Mouse (Mus musculus): ENCODE results near the gene Igfbp1. TPM values are rescaled to one million over a fixed set of nuclear protein-coding genes. Genes with fewer than 3 reads are reported as not detected.

The Igfbp1 gene
- total RNA-seq (2022), result not detected

DNA sequence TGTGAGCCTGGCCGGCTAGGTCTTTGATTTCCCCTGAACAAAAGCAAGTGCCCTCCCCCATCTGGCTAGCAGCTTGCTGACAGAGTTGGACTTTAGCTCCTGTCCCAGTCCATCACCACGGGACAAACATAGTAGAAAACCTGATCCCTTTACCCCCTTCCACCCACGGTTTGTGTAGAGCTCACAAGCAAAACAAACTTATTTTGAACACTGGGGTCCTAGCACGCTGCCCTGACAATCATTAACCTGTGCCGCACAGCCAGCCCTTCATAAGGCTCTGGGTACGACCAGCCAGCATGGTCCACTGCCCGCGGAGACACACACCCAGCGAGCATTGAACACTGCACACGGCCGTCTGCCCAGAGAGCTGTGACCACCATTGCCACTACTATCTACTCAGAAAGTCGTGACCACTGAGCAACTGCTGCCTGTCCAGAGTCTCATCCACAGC is at the start of gene Igfbp1:
Gene Igfbp1, plus strand, starts transcription at position 292 of the 451 bp plus-strand sequence.
- no peak for DNase-seq

GRCm38 (mm10) chr11:7147945-7148344 is 49.6 kb upstream of the Igfbp1 start:
- no peak for DNase-seq

- no peak for DNase-seq
Observed at GRCm38 (mm10) chr11:7149471-7149870, 48.1 kb upstream of the Igfbp1 start.

GRCm38 (mm10) chr11:7150511-7150910 is 47.1 kb upstream of the Igfbp1 start:
- no peak for DNase-seq

- no peak for DNase-seq
Observed at GRCm38 (mm10) chr11:7152371-7152770, 45.2 kb upstream of the Igfbp1 start.

DNA sequence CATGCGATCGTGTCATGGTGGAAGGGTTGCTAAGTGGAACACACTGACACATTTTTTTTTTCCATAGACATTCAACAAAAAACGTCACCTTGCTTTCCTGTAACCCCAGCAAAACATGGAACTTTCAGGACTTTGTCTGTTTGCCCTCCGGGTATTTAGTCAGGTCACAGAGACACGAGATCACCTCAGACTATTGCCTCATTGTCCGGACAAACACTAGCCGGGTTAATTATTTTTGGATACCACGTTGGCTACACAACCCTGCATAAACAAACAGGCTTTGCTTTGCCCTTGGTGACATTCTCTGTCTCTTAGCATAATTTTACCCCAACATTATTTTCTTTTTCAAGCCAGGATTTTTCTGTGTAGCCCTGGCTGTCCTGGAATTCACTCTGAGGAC is 44.5 kb upstream of the Igfbp1 start:
- DNase-seq, result no peak

- no peak for DNase-seq
Observed at GRCm38 (mm10) chr11:7156427-7156826, 41.2 kb upstream of the Igfbp1 start.

- no peak for DNase-seq
Observed at GRCm38 (mm10) chr11:7158196-7158595, 39.4 kb upstream of the Igfbp1 start.

GRCm38 (mm10) chr11:7160146-7160545 is 37.4 kb upstream of the Igfbp1 start:
- DNase-seq, result no peak

GRCm38 (mm10) chr11:7160637-7161101 is 36.9 kb upstream of the Igfbp1 start:
- no peak for DNase-seq

GRCm38 (mm10) chr11:7161502-7162174 is 35.9 kb upstream of the Igfbp1 start:
- DNase-seq, result no peak

- no peak for DNase-seq
Observed at GRCm38 (mm10) chr11:7164416-7164815, 33.2 kb upstream of the Igfbp1 start.

- no peak for DNase-seq
Observed at GRCm38 (mm10) chr11:7169645-7170044, 27.9 kb upstream of the Igfbp1 start.

- DNase-seq, result no peak
Observed at GRCm38 (mm10) chr11:7173664-7174063, 23.9 kb upstream of the Igfbp1 start.

DNA sequence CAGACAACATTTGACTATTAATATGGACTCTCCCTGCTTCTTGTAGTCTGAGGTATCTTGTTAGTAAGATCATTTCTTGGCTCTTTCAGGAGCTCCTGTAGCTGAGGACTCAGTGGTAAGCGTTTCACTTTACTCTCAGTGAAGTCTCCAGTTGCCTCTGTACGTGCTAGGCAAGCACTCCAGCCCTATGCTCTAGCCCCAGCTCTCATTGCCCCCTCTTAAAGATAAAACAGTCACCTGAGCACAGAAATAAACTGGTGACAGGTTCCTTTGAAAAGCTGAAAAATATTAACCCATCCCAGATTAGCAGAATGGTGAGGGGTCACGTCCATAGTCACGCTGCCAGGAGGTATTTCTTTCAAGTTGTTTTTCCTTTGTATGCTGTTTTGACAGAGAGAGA is 18.9 kb upstream of the Igfbp1 start:
- no peak for DNase-seq

DNA sequence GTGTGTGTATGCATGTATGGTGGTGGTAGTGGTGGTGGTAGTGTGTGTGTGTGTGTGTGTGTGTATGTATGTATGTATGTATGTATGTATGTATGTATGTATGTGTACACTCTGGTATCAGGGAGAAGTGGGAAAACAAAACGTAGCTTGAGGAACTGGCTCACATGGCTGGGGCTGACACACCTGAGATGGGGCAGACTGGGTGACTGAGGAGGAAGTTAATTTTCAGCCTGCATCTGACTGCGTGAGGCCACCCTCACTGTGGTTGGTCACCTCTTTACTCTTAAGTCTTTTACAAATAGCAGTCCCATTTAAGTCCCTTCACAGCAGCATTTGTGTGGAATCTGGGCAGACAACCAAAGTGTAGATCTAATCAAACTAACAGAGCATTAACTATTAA is 18.3 kb upstream of the Igfbp1 start:
- no peak for DNase-seq

- DNase-seq, result no peak
Observed at GRCm38 (mm10) chr11:7182409-7183042, 15.1 kb upstream of the Igfbp1 start.

DNA sequence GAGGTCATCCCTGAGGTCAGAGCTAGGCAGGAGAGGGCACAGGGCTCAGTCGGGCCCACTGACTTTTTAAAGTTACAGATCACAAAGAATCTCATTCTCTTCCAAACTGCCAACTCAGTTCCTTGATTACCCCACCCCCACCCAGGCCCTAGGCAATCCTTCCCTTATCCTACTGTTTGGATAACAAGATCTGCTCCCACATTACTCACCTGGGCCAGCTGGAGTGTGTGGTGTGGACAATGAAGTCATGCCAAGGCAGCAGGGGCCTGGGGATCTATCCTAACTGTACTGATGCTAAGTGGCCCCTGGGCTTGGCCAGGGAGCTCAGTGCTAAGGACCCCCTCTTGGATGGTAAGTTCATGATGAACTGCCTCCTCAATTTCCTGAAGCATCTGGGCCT is 13.2 kb upstream of the Igfbp1 start:
- DNase-seq, result no peak

- DNase-seq, result no peak
Observed at GRCm38 (mm10) chr11:7187472-7187871, 10.1 kb upstream of the Igfbp1 start.

DNA sequence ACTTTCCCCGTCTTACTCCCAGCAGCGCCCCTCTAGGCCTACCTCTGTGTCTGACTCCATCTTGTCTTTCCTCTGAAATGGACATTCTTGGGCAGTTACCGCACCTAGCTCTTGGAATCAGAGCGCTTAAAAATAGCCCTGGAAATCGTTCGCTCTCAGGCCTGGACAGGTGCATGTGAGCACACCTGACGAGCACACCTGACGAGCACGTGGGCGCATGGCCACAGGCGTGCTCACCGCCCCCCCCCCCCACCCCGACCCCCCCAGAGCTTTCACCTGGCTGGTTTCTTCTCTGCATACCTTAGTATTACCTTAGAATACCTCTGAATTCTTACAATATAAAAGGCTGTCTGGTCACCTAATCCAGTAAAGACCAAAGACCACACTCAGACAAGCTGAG is 9.1 kb upstream of the Igfbp1 start, which contains the start of gene Gm11985:
Gene Gm11985, minus strand, starts transcription at position 101 of the 400 bp plus-strand sequence.
- no peak for DNase-seq

DNA sequence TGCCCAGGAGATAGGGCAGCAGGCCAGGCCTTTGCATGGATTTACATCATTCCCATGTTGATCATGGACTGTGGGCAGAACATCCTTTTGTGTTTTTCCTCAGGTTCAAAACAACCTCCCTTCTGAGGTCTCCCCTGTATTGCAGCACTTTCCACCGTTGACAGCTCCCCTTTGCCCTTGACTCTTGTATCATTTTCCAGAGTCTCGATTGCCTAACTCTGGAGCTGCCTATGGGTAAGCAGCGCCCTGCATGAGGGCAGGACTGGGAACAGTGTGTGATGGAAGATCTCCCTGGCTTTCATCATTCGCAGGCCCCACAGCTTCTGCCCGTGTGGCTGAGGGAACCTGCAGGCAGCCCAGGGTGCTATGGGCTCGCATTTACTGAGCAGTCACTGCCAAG is 4.9 kb upstream of the Igfbp1 start:
- DNase-seq, result no peak

GRCm38 (mm10) chr11:7193134-7193533 is 4.4 kb upstream of the Igfbp1 start:
- no peak for DNase-seq

DNA sequence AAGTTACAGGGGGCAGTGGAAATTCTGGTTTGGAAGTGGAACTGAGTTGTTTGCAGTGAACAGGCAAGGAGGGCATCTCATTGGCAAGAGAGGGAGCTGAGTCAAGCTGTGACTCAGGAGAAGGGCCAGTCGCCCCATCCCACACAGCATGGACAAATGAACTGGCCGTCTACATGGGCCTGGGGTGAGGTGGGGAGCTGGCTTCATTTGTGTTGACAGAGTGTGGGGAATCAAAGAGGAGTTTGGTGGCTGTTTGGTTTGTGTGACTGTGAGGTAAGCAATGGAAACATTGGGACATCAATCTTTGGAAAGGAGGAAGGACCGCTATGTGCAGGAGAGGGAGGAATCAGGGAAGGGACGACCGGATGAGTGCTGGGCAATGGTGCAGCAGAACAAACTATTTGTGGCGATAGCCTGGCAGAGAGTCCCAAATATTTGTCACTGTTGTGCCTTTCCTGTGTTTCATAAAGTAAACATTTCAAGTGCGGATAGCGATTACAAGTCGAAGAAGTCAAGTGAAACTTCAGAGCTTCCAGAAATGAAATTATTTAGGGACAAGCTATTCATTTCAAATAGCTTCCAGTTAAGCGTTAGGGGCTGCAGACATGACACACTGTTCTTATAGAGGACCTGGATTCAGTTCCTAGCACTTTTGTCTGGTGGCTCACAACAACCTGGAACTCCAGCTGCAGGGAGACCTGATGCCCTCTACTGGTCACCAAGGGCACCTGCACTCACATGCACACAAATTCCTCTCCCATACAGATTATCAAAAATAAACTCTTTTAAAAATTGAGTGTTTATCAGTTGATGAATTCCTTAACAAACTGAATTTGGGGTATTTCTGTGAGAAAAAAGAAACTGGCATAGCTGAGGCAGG is 2.9 kb upstream of the Igfbp1 start:
- no peak for DNase-seq
